14 mouse cellular contexts compared by ENCODE assay signal in the genomic region with DNA sequence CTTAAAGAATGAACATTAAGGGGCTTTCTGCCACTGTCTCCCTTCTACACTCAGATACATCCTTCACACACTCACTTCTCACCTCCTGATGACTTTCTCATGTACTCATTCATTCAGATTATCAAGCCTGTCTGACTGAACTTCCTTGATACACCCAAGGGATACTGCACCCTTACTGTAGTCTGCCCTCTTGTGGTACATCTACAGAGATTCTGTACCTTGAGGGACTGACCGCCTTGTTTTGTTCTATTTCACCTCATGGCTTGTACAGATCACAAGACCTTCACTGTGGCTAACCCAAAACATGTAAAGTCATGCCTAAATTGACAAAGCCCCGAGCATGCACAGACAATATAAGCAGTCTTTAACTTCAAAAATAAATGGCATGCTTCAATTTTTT. TPM values are rescaled to one million over a fixed set of nuclear protein-coding genes. Genes with fewer than 3 reads are reported as not detected.
DNase-seq lines count a peak whose midpoint lies in the region; ATAC-seq and TF ChIP-seq lines count a peak whose summit lies in the region.
"Had no signal": no experiment of that assay in that cellular context is flagged by ENCODE, and none has a peak within 500 bp of the region (broad histone marks: within the 10 kb centered on the region; RNA-seq: fewer than 3 reads in every experiment).

No protein-coding gene starts in this region.

- H3K9ac ChIP-seq in midbrain, postnatal 0 days (replicated peaks; ENCODE audit: low read length, poor library complexity, severe bottlenecking): no peak overlapping the region
- no peak overlapping the region for H3K9ac ChIP-seq in midbrain, embryonic 11.5 days (ENCODE audit: low read length)
- H3K9ac ChIP-seq: forebrain, embryonic 13.5 days; hindbrain, embryonic 12.5 days; limb, embryonic 13.5 days had no signal

- no peak overlapping the region for H3K4me2 ChIP-seq in midbrain, postnatal 0 days (ENCODE audit: low read depth, low read length, poor library complexity, severe bottlenecking)
- H3K4me2 ChIP-seq in midbrain, embryonic 11.5 days: no peak overlapping the region
- H3K4me2 ChIP-seq: forebrain, embryonic 13.5 days; hindbrain, embryonic 12.5 days; limb, embryonic 13.5 days had no signal

- no peaks in the 10 kb centered on the region for H3K4me1 ChIP-seq in midbrain, postnatal 0 days (ENCODE audit: insufficient read depth, low read length)
- H3K4me1 ChIP-seq in midbrain, embryonic 11.5 days (ENCODE audit: control insufficient read depth, insufficient read depth, low read length): no peaks in the 10 kb centered on the region
- H3K4me1 ChIP-seq: forebrain, embryonic 13.5 days; hindbrain, embryonic 12.5 days had no signal

- no peak for ATAC-seq in midbrain, postnatal 0 days (ENCODE audit: low FRiP score)
- no peak for ATAC-seq in midbrain, embryonic 11.5 days (ENCODE audit: low FRiP score)
- peak; percentile 69 for ATAC-seq in megakaryocyte progenitor cell, adult 5-6 weeks (replicated peaks; ENCODE audit: poor library complexity)
- ATAC-seq: forebrain, embryonic 13.5 days had no signal

- intact Hi-C loops in left cerebral cortex, postnatal 36 days (cut with DNase I): loop anchor here (5.0 kb wide), 1 partner anchor 200 kb away; no protein-coding TSS in a partner anchor

- no peaks in the 10 kb centered on the region for H3K27me3 ChIP-seq in midbrain, postnatal 0 days (ENCODE audit: insufficient read depth, low read length)
- no peaks in the 10 kb centered on the region for H3K27me3 ChIP-seq in midbrain, embryonic 11.5 days (ENCODE audit: control insufficient read depth, insufficient read depth, low read length)
- H3K27me3 ChIP-seq: forebrain, embryonic 13.5 days; hindbrain, embryonic 12.5 days; limb, embryonic 13.5 days had no signal

- DNase-seq in kidney, adult 9 months: peak; percentile 39
- no peak for DNase-seq in kidney, adult 11 months
- DNase-seq in midbrain, postnatal 0 days (ENCODE audit: low spot score): no peak
- DNase-seq in midbrain, embryonic 11.5 days (ENCODE audit: low spot score, missing footprints): no peak
- DNase-seq in ZHBTc4 (ENCODE audit: low read depth, low spot score): peak; percentile 57
- DNase-seq in testis, postnatal 14 days (ENCODE audit: low spot score): no peak
- DNase-seq in left cerebral cortex, postnatal 36 days (ENCODE audit: low spot score in 2 of 2): no peak
- DNase-seq: adrenal gland, adult 2 months had no signal

- peak; percentile 53 for TF ChIP-seq CTCF in midbrain, postnatal 0 days (IDR thresholded peaks at IDR 0.05)

- H3K27ac ChIP-seq in midbrain, postnatal 0 days (ENCODE audit: low read depth, low read length): no peak overlapping the region
- H3K27ac ChIP-seq in midbrain, embryonic 11.5 days (ENCODE audit: low read depth, low read length): no peak overlapping the region
- H3K27ac ChIP-seq: forebrain, embryonic 13.5 days; hindbrain, embryonic 12.5 days; limb, embryonic 13.5 days had no signal

- 71% methylated on average over 2 of the region's 2 CpGs for WGBS in midbrain, postnatal 0 days
- WGBS in midbrain, embryonic 11.5 days: 79% methylated on average over 2 of the region's 2 CpGs

- no peaks in the 10 kb centered on the region for H3K36me3 ChIP-seq in midbrain, postnatal 0 days (ENCODE audit: insufficient read depth, low read length)
- no peaks in the 10 kb centered on the region for H3K36me3 ChIP-seq in midbrain, embryonic 11.5 days (ENCODE audit: control insufficient read depth, insufficient read depth, low read length)
- H3K36me3 ChIP-seq: G1E; hindbrain, embryonic 12.5 days; limb, embryonic 13.5 days had no signal

- H3K9me3 ChIP-seq in midbrain, postnatal 0 days (ENCODE audit: low read length): no peaks in the 10 kb centered on the region
- no peaks in the 10 kb centered on the region for H3K9me3 ChIP-seq in midbrain, embryonic 11.5 days (ENCODE audit: control insufficient read depth, low read length)
- H3K9me3 ChIP-seq: forebrain, embryonic 13.5 days; G1E; hindbrain, embryonic 12.5 days; limb, embryonic 13.5 days had no signal

- no peak overlapping the region for H3K4me3 ChIP-seq in midbrain, postnatal 0 days (ENCODE audit: low read depth, low read length)
- H3K4me3 ChIP-seq in midbrain, embryonic 11.5 days (ENCODE audit: low read depth, low read length): no peak overlapping the region
- H3K4me3 ChIP-seq: forebrain, embryonic 13.5 days; hindbrain, embryonic 12.5 days; limb, embryonic 13.5 days had no signal

RNA-seq across cellular contexts. Expression of a gene that starts 41.1 kb away (rescaled TPM):
- total RNA-seq in midbrain, postnatal 0 days (2014; rRNA removed): 7.1 and 8.1 TPM in 2 replicates
- polyA plus RNA-seq in midbrain, postnatal 0 days (2015; fragmentation: Nextera tagmentation; extraction: Ambion mirVana): 8.5 TPM in 2 replicates
- 11.0 and 14.6 TPM in 2 replicates for polyA plus RNA-seq in midbrain, embryonic 11.5 days (2014; fragmentation: Nextera tagmentation; extraction: Ambion mirVana)
- total RNA-seq in megakaryocyte progenitor cell, adult 5-6 weeks (2015): not detected in 2 replicates
- not detected in 2 replicates for total RNA-seq in megakaryocyte progenitor cell, adult 5-6 weeks (2017)
- 1 to 10 TPM; 7.8 to 8.6 TPM for total RNA-seq in left cerebral cortex, postnatal 36 days (2021)
- total RNA-seq: megakaryocyte, adult 5-6 weeks had no signal
- polyA plus RNA-seq: G1E had no signal

Comparison
In these comparisons a context has a peak if more than half of its experiments do, and no peak if none do; other contexts are left out.
1. DNase-seq: peak in kidney, adult 9 months (single experiment) and ZHBTc4 (single experiment); none in kidney, adult 11 months (single experiment), midbrain, postnatal 0 days (single experiment), midbrain, embryonic 11.5 days (single experiment), testis, postnatal 14 days (single experiment) and left cerebral cortex, postnatal 36 days (0 of 2).